Mouse (Mus musculus): ENCODE measurements at regions not wholly inside any gene's neighbourhood (a gene's known extent, or its start where the extent isn't known, plus 50 kb on each side); places are given as distances from the start of the nearest gene placed in this dataset.

- DNase-seq (ENCODE audit: low read depth, low spot score): no peak
Observed at GRCm38 (mm10) chr6:78228883-78229282, 141.6 kb upstream of the Reg3b start.

- DNase-seq (ENCODE audit: low read depth, low spot score): no peak
Observed at GRCm38 (mm10) chr6:78244404-78244803, 126.1 kb upstream of the Reg3b start.

GRCm38 (mm10) chr6:78245010-78245409 is 125.4 kb upstream of the Reg3b start:
- no peak for DNase-seq (ENCODE audit: low read depth, low spot score)

- no peak for DNase-seq (ENCODE audit: low read depth, low spot score)
Observed at GRCm38 (mm10) chr6:78250053-78250452, 120.4 kb upstream of the Reg3b start.

- DNase-seq (ENCODE audit: low read depth, low spot score): no peak
Observed at GRCm38 (mm10) chr6:78250541-78250940, 119.9 kb upstream of the Reg3b start.

- no peak for DNase-seq (ENCODE audit: low read depth, low spot score)
Observed at GRCm38 (mm10) chr6:78271879-78272546, 98.4 kb upstream of the Reg3b start.

- peak; percentile 13 for DNase-seq (ENCODE audit: low read depth, low spot score)
Observed at GRCm38 (mm10) chr6:78277993-78278715, 92.3 kb upstream of the Reg3b start.

- DNase-seq (ENCODE audit: low read depth, low spot score): peak; percentile 76
Observed at GRCm38 (mm10) chr6:78280541-78280940, 89.9 kb upstream of the Reg3b start.

- no peak for DNase-seq (ENCODE audit: low read depth, low spot score)
Observed at GRCm38 (mm10) chr6:78294647-78295046, 75.8 kb upstream of the Reg3b start.

GRCm38 (mm10) chr6:78303187-78303740 is 67.2 kb upstream of the Reg3b start:
- no peak for DNase-seq (ENCODE audit: low read depth, low spot score)

Data from telencephalon, adult 2 months (tissue).